Mouse (Mus musculus) CD4-positive, CD25-positive, alpha-beta regulatory T cell, adult 2 months (primary cell): ENCODE results near the gene Mcl1.
"Not testable (repeated sequence)": the region's sequence is repeated elsewhere in the genome, so short reads cannot be mapped to it uniquely, and the experiment has no call there.

ENCODE experiments used
- DNase-seq: peaks from one replicate; pipeline ENCODE4 v3.0.0-alpha.2; 2012; ENCODE audit warnings: low read depth, low spot score

The Mcl1 gene

DNA sequence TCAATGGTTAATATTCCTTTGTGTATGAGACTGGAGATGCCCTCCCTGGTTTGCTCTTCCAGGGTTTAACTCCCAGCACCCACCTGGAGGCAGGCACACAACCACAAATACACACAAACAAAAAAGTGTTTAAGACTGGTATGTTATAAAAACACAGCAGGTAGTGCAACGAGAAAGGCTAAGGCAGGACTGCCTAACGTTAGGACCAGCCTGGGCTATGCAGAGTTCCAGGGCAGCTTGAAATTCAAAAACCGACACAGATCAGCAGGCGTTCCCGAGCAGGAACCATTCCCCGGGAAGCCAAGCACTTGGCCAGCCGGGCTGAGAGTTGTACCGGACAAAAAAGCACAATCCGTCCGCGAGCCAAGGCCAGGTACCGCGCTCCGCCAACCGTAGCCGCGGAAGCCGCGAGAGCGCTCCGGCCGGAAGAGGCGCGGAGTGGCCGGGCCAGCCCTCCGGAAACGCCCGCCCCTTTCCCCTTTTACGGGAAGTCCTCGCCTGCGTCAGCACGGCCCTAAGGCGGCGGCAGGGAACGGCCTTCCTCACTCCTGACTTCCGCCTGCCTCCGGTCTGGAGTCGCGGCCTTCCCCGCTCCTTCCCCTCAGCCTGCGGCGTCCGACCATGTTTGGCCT lies at the start of gene Mcl1:
Mcl1 (plus strand) TSS at position 553 of the 632 bp plus-strand sequence.
- peak; percentile 93 for DNase-seq

DNA sequence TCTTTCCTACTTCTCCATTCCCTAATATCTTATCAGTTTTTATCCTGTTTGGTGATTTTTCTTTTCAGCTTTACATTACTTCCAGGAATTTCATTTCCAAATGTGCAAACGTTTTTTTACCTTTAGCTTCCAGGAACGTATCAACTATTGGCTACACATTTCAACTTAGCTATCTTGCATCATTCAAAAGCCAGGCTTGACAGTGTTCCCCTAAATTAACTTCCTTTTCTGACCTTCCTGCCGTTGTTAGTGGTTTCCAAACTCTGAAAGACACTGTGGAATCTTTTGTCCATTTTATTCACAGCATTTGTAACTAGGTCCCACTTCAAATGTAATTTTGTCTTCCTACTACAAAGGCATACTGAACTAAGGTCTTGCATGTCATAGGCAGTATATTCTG lies 49.4 kb upstream of the Mcl1 start:
- no peak for DNase-seq

DNA sequence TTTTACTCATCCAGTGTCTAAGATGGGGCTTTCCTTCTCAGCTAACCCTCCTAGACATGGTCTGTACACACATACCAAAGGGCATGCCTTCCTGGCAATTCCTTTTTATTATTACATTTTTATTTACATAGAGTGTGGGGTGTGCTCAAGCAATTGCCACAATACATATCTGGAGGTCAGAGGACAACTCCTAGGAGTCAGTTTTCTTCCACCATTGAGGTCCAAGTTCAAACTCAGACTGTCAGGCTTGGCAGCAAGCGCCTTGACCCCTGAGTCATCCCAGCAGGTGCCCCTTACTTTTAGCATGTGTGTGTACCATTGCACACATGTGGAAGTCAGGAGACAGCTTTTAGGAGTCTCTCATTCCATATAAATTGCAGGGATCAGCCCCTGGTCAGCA lies 44.6 kb upstream of the Mcl1 start:
- DNase-seq = no peak

DNA sequence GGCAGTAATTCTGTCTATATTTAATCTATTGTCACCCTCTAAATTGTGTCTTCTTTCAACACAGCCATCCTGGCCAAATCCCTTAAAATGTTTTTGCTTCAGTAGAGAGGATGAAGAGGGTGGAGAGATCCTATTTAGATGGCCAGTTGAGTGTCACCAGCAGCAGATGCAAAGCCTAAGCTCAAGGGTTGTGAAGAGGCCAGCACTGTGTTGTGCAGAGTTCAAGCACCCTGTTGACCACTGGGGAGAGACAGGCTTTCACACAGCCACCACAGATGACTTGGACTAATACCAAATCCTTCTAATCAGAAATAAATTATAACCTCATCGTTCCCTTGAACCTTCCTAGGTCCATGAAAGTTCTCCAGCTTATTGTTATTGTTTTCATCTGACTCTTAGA lies 40.1 kb upstream of the Mcl1 start:
- no peak for DNase-seq

DNA sequence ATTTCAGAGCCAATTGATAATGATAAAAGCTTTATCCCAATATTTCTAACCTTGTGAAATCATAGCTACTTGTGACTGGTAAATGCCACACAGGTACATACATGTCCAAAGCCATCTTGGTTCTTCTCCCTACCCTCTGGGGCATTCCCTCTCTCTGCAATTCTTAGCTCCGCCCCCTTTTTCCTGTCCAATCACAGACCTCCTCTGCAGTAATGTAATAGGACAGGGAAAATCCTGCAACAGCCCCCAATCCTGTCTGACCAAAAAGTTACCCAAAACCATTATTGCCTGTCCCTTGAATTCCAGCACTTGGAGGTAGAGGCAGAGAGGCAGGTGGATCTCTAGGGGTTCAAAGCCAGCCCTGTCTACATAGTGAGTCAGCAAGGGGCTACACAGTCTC lies 37.3 kb upstream of the Mcl1 start:
- DNase-seq = no peak

DNA sequence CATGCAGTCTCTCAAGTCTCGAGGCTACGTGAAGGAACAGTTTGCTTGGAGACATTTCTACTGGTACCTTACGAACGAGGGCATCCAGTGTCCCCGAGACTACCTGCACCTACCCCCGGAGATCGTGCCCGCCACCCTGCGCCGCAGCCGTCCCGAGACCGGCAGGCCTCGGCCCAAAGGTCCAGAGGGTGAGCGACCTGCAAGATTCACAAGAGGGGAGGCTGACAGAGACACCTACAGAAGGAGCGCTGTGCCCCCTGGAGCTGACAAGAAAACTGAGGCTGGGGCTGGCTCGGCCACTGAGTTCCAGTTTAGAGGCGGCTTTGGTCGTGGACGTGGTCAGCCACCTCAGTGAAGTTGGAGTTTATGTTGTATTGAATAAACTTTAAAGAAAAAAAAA lies 36.2 kb upstream of the Mcl1 start:
- DNase-seq = not testable (repeated sequence)

DNA sequence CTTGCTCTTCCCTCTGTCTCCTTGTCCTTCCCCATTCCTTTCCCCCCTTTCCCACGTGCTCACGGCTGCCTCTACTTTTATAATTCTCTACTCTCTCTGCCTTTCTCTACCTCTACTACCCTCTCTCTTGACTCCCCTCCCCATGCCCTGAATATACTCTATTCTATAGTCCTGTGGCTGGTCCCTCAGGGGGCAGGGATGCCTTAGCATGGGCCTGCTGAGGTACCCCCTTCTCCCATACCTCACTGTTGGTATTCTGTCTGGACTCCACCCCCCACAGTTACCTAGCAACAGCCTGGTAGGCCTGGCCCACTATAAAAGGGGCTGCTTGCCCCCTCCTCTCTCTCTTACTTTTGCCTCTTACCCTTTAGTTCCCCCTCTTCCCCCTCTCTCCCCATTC lies 35.0 kb upstream of the Mcl1 start:
- no peak for DNase-seq

DNA sequence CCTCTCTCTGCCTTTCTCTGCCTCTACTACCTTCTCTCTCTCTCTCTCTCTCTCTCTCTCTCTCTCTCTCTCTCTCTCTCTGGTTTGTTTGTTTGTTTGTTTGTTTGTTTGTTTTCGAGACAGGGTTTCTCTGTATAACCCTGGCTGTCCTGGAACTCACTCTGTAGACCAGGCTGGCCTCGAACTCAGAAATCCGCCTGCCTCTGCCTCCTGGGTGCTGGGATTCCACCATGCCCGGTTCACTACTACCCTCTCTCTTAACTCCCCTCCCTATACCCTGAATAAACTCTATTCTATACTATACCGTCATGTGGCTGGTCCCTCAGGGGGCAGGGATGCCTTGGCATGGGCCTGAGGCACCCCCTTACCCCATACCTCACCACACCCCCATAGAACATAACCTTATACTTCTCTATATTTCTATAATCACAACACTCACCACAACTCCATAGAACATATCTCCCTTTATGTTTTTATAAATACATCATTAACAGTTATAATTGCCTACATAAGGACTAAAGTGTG lies 34.5 kb upstream of the Mcl1 start:
- DNase-seq = not testable (repeated sequence)

DNA sequence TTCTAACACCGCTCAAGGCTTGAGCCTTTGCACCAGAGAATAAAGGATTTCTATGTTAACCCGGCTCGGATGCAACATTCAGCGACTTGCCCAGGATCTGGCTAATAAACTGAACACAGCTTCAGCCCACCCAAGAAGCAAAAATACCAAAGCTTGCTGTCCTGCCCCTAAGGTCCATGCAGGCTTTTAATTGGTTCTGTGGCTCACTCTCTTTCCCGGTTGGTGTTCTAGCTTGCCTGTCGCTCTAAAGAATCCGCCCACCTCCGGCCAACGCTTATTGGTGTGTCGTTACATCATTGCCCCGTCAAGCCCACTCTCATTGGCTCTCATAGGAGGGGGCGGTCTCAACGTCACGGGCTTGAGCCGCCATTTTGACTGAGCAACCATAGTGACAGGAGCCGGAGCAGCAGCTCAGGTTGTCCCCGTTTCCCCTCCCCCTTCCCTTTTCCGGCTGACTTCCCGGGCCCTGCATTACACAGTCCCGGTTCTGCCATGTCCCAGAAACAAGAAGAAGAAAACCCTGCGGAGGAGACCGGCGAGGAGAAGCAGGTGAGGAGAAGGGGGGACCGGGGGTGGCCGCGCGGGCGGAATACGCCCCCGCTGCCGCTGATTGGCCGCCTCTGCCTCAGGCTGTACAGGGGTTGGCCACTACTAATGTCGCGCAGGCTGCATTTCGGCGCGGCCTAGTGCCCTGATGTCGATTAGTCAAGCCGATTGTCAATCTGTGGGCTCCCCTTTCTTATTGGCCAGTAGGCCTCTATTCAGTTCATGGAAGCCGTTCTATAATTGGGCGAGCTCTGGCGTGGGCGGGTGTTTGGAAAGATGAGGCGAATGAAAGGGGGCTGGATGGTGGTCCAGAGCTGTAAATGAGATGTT lies 33.7 kb upstream of the Mcl1 start, which contains the start of gene Ensa:
Ensa (plus strand) TSS at position 366 of the 876 bp plus-strand sequence.
- peak; percentile 99 for DNase-seq

DNA sequence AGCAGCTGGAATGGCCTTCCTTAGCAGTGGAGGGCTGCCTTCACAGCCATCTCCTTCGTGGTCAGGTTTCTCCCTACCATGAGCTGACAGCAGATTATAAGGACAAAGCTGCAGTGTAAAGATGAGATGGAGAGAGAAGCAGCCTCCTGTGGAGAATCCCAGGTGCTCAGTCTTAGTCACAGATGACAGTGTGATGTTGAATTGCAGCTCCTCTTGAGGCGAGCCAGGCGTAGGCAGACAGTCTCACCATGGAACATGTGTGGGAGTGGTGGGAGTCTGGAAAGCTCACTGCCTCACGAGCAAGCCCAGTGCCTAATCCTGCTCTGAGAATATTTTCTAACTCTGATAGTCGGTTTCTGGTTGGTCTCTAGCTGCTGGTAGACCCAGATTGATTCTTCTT lies 30.8 kb upstream of the Mcl1 start:
- DNase-seq = no peak

DNA sequence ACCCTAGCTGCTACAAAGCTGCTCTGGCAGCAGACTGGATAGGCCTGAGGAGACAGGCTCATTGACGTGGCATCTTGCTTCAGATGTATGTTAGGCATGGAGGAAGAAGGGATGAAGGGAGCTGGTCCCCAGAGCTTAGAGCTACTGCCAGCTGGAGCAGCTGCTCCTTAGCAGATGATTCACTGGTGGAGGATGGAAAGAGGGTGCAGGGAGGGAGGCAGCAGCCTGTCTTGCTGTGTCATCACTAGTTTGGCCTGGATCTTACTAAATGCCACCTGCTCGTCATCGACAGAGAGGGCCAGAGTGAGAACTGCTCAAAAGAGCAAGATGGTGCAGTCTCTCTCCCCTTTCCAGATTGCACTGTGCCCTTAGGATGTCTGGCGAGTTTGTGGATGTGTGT lies 28.8 kb upstream of the Mcl1 start:
- no peak for DNase-seq

DNA sequence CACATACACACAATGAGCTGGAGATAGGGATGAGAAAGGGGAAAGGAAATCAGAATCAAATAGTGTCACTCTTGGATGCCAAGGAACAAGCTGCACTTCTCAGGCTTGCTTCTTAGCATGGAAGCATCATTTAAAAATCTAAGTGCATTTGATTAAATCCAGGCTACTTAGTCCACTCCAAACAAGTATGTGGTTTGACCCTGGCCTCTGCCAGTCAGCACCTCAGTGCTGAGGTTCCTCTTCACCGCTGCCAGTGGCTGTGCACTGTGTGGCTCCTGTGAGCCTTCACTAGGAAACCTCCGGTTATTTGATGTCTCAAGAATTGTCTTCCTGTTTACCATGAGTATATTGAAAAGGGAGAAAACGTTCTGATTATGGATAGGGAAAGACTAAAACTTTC lies 27.7 kb upstream of the Mcl1 start:
- no peak for DNase-seq

DNA sequence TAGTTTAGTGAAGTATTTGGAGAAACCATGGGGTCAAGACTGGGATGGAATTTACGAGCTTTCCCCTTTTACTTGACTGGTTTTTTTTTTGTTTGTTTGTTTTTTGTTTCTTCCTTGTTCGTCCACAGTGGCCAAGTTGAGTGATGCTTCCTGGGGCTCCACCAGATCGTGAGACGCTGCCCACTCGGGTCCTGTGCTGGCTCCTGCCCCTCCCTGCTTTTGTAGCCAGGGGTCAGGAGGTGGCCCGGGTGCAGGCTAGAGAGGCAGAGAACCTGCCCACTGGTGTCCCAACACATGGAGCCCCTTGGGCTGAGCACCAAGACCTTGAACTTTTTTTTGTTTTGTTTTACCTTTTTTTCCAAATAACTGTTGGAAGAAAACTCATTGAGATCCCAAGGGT lies 27.3 kb upstream of the Mcl1 start:
- no peak for DNase-seq

DNA sequence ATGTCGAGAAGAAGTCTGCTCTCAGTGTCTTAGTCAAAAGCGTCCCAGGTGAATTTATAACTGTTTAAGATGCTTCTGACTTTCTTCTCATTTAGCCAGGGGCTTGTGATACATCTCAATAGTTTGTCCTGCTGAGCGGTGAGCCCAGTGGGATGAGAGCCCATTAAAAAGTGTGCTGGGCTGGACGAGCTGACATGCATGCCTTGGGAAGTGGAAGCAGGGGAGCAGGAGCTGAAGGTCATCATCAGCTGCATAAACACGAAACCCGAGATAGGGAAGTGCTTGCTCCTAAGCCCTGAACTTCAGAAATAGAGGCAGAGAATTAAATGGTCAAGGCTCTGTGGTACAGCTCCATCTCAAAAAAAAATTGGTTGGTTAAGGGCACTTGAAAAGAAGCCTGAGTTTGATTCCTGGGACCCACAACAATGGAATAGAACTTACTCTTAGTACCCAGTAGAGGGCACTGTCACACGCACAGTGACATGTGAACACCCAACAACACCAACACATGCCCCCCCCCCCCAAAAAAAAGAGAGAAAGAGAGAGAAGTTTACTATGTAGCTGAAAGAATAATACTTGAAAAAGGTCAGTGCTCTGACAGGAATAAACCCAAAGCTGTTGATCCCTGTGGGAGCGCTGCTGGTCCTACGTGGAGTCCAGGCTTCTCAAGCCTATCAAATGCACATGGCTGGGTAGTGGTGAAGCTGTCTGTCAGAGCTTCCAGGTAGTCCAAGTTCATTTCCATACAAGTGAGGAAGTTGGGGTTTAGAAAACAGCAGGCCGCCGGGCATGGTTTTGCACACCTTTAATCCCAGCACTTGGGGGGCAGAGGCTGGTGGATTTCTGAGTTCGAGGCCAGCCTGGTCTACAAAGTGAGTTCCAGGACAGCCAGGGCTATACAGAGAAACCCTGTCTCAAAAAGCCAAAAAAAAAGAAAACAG lies 25.7 kb upstream of the Mcl1 start:
- peak; percentile 83 for DNase-seq

DNA sequence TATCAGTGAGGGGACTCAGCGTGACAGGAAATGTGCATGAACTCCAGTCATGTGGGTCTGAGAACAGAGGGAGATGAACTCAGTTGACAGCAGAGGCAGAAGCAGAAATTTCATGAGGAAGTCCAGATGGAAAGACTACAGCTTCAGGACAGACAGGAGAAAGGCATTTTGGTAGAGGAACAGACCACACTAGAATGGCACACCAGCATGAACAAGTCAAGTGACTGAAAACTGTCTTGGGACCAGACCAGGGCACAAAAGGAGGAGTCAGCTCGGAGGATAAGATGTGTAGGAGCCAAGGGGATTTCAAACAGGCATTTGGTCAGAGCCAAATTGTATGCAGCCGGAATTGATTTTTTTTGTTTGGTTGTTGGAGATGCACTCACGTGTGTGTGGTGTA lies 23.0 kb upstream of the Mcl1 start:
- no peak for DNase-seq

DNA sequence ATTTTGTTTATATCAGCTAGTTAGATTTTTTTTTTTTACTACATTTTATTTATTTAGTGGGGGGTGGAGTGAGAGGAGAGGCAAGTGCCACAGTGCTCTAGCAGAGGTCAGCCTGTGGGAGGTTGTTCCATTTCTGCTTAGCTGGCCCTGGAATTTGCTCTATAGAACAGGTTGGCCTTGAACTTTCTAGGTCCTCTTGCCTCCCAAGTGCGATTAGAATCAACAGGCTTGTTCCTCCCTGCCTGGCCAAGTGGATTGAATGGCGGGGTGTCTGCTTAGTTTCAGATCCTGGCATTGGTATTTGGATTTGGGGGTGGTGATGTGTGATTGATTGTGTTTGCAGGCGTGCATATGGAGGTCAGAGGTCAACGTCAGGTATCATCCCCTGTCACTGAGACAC lies 22.5 kb upstream of the Mcl1 start:
- no peak for DNase-seq

DNA sequence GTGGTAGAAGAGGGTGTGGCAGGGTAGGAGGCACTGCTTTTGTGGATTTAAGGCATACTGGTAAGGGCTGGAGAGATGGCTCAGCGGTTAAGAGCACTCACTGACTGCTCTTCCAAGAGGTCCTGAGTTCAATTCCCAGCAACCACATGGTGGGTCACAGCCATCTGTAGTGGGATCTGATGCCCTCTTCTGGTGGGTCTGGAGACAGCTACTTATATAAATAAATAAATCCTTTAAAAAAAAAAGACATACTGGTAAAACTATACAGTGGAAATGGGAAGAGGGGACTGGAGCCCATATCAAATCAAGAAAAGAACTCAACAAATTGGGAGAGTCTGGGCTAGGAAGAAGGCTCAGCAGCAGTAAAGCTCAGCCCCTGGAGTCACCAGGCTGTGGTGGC lies 18.9 kb upstream of the Mcl1 start:
- DNase-seq = peak; percentile 37

DNA sequence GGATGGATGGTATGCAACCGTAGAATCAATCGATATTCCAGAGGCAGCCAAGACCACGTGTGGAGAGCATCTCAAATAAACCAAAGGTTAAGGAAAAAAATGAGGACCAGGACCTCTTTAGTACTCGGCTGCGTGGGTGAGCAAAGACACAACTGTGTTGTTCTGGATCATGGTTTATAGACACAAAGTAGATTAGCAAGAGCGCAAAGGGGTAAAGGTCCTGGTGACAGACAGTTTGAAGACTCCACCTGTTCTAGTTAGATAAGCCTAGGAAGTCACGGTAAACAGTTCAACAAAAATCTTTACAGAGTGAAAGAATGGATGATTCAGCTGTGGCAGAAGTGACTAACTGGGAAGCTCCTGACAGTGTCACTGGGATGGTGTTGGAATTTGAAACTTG lies 15.5 kb upstream of the Mcl1 start:
- DNase-seq = no peak

DNA sequence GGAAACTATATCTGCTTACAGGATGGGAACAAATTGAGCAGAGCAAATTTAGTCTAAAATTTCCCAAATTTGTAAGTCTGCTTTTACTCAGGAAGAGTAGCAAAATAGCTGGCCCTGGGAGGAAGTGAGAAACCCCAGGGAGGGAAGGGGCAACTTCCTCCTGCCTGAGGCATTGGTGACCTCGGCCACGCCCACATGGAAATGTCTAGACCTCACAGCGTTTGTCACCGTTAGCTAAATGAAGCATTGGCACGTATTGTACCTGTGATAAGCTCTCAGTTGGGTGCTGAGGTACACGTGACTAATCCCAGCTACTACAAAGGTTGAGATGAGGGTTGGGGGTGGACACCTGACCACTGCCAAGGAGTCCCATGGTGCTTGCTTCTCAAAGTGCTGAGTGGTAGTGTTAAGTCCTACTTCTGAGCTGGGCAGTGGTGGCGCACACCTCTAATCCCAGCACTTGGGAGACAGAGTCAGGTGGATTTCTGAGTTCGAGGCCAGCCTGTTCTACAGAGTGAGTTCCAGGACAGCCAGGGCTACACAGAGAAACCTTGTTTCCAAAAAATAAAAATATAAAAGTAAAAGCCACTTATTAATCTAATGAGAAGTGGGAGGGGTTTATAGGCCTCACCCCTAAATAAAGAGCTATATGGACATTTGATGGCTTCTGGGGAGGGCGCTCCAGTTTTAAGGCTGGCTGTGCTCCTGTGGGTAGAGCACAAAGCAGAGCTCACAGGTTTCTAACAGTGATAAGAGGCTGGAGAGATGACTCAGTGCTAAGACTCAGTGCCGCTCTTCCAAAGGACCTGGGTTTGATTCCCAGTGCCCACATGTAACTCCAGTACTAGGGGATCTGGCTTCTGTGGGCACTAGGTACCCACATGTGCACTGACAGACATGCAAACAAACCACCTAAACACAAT lies 13.0 kb upstream of the Mcl1 start:
- peak; percentile 82 for DNase-seq

DNA sequence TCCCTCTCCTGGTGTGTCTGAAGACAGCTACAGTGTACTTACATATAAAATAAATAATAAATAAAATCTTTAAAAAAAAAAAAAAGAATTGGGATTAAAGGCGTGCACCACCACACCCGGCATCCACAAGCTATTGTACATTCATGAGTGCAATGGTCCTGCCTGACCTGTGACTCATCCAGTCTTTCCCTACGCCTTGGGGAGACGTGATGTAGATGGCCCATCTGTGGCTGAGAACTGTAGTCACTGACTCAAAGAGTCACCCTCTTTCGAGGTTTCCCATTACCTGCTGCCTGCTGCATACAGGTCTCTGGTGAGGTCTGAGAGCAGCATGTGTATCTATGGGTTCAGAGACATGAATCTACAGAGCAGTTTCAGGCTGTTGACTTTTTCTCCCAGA lies 10.6 kb upstream of the Mcl1 start:
- DNase-seq = no peak
